Mouse (Mus musculus) forebrain, embryonic 15.5 days (tissue): ENCODE results near the gene Higd1a. TPM values are rescaled to one million over a fixed set of nuclear protein-coding genes. Genes with fewer than 3 reads are reported as not detected.

Source experiments
- ATAC-seq: fragments of 200-750 bp; cut with Nextera tagmentation; replicated peaks from 2 replicates; pipeline ENCODE4 v1.8.0; 2017; ENCODE audit warnings: mild to moderate bottlenecking, moderate TSS enrichment, moderate library complexity
- H3K27ac ChIP-seq: fragments of 300-500 bp; sonication (generic); replicated peaks from 2 replicates; pipeline ENCODE4 v1.5.1; 2015; ENCODE audit warnings: mild to moderate bottlenecking, inconsistent platforms
- H3K27me3 ChIP-seq: fragments of 300-500 bp; sonication (generic); 2 replicates; pipeline ENCODE4 v1.6.1; 2015; ENCODE audit warnings: inconsistent platforms
- H3K36me3 ChIP-seq: fragments of 300-500 bp; sonication (generic); 2 replicates; pipeline ENCODE4 v1.6.1; 2015; ENCODE audit warnings: mild to moderate bottlenecking, inconsistent platforms
- H3K4me1 ChIP-seq: fragments of 300-500 bp; sonication (generic); 2 replicates; pipeline ENCODE4 v1.6.1; 2015; ENCODE audit warnings: inconsistent platforms
- H3K4me2 ChIP-seq: fragments of 300-500 bp; sonication (generic); replicated peaks from 2 replicates; pipeline ENCODE4 v1.6.1; 2015; ENCODE audit warnings: mild to moderate bottlenecking, inconsistent platforms
- H3K4me3 ChIP-seq: fragments of 300-500 bp; sonication (generic); 2 replicates; pipeline ENCODE4 v1.5.1; 2015; ENCODE audit warnings: mild to moderate bottlenecking, inconsistent platforms
- H3K9ac ChIP-seq: fragments of 300-500 bp; sonication (generic); replicated peaks from 2 replicates; pipeline ENCODE4 v1.6.1; 2015; ENCODE audit warnings: mild to moderate bottlenecking, inconsistent platforms
- H3K9me3 ChIP-seq: fragments of 300-500 bp; sonication (generic); 2 replicates; pipeline ENCODE4 v1.6.1; 2016; ENCODE audit warnings: inconsistent platforms
- WGBS: fragments of 180-500 bp; shearing (Covaris S2); methylation state at CpG from one replicate; pipeline ENCODE4 v1.1.7; 2015; ENCODE audit warnings: mixed read lengths; 5-methylcytosine and 5-hydroxymethylcytosine counted together
- polyA plus RNA-seq: library from polyadenylated mRNA; unstranded; fragments of >200 nt; fragmentation: Nextera tagmentation; extraction: Ambion mirVana; gene quantifications from 2 replicates; pipeline ENCODE4 v1.2.1, GENCODE M21; 2015

The Higd1a gene
- polyA plus RNA-seq, 1 experiment from 2014 or later, result 124 TPM

DNA sequence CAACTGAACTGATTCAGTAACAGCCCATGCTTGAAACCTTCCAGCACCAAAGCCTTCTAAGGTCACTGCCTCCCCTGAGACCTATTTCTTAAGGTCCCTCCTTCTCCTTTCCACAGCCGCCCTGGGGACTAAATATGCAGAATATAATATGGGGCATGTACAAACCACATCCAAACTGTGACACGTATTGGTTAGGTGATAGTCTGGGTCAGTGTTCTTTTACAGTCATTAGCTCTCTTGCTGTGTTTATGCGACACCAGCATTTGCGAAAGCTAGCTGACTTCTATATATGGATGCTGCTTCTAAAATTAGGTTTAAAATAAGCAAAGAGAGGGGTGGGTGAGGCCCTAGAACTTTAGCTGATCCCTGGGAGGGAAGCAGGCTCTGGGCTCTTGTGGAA, 38.7 kb upstream of the Higd1a start:
- no peaks in the 10 kb centered on the region for H3K36me3 ChIP-seq
- no peak for ATAC-seq
- H3K27me3 ChIP-seq, result no peaks in the 10 kb centered on the region
- H3K4me3 ChIP-seq, result no peak overlapping the region
- no peaks in the 10 kb centered on the region for H3K9me3 ChIP-seq
- no peak overlapping the region for H3K9ac ChIP-seq
- H3K27ac ChIP-seq, result no peak overlapping the region
- no peaks in the 10 kb centered on the region for H3K4me1 ChIP-seq
- 92% methylated on average over 4 of the region's 4 CpGs for WGBS
- H3K4me2 ChIP-seq, result no peak overlapping the region

DNA sequence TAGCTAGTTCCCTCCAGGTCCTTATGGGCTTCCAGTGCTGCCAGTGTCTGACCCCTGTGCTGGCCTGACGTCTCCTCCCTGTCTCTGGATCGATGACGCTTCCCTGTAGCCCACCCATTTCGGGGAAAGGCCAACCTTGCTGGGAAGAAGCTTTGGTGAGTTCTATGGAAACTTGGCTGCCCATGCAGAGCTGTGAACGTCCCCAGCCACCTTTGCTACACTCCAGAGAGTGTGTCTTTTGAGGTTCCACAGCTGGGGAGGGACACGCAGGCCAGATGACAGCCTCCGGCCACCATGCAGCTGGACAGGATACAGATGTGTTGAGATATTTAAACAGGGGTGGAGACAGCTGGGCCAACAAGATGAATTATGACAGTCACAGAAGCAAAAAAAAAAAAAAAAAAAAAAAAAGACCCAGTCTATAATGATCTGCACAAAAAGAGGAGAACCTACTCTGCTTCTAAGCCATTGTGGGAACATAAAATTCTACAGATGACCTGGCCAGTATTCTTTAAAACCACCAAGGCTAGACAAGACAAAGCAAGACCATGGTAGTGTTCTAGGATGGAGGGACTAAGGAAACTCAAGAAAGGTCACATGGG, 37.3 kb upstream of the Higd1a start:
- Histone ChIP-seq H3K27me3 (no peaks in the 10 kb centered on the region), H3K36me3 (no peaks in the 10 kb centered on the region), H3K4me3 (no peak overlapping the region), H3K9ac (no peak overlapping the region), H3K9me3 (no peaks in the 10 kb centered on the region), H3K27ac (no peak overlapping the region), H3K4me2 (no peak overlapping the region), H3K4me1 (no peaks in the 10 kb centered on the region)
- ATAC-seq, result no peak
- WGBS, result 83% methylated on average over 7 of the region's 7 CpGs

GRCm38 (mm10) chr9:121894447-121894846, 36.3 kb upstream of the Higd1a start:
- no peak overlapping the region for H3K27ac ChIP-seq
- H3K4me1 ChIP-seq, result no peaks in the 10 kb centered on the region
- no peak overlapping the region for H3K4me3 ChIP-seq
- no peak for ATAC-seq
- no peak overlapping the region for H3K4me2 ChIP-seq
- no peaks in the 10 kb centered on the region for H3K9me3 ChIP-seq
- H3K36me3 ChIP-seq, result no peaks in the 10 kb centered on the region
- WGBS, result 85% methylated on average over 7 of the region's 7 CpGs
- H3K9ac ChIP-seq, result no peak overlapping the region
- no peaks in the 10 kb centered on the region for H3K27me3 ChIP-seq

DNA sequence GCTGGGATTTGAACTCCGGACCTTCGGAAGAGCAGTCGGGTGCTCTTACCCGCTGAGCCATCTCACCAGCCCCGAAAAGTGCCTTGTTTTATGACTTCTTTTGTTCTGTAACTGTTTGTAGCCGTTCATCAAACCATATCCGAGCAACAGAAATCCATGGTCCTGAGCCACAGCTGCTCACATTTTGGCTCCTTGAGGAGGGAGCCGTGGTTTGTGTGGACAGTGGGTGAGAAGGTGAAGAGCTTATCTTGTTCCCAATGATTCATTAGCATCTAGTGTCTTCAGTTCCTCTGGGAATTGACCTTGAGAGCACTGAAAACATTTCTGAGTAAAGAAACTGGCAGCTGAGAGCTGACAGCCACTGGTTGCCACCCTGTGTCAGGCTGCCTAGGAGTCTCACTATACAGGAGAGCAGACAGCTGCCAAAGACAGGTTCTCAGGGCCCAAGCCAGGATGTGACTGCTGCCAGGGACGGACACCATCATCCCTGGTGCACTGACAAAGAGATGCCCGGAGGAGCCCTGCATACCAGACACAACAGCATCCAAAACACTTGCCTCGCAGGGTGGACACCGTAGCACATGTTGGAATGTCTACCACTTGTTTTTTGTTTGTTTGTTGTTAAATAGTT, 34.0 kb upstream of the Higd1a start:
- H3K27ac ChIP-seq, result no peak overlapping the region
- H3K4me1 ChIP-seq, result no peaks in the 10 kb centered on the region
- ATAC-seq, result no peak
- 90% methylated on average over 12 of the region's 12 CpGs for WGBS
- H3K4me2 ChIP-seq, result no peak overlapping the region
- no peaks in the 10 kb centered on the region for H3K36me3 ChIP-seq
- H3K4me3 ChIP-seq, result no peak overlapping the region
- no peaks in the 10 kb centered on the region for H3K9me3 ChIP-seq
- H3K9ac ChIP-seq, result no peak overlapping the region
- no peaks in the 10 kb centered on the region for H3K27me3 ChIP-seq

- no peak for ATAC-seq
Measured at GRCm38 (mm10) chr9:121891301-121891700, 33.1 kb upstream of the Higd1a start.

DNA sequence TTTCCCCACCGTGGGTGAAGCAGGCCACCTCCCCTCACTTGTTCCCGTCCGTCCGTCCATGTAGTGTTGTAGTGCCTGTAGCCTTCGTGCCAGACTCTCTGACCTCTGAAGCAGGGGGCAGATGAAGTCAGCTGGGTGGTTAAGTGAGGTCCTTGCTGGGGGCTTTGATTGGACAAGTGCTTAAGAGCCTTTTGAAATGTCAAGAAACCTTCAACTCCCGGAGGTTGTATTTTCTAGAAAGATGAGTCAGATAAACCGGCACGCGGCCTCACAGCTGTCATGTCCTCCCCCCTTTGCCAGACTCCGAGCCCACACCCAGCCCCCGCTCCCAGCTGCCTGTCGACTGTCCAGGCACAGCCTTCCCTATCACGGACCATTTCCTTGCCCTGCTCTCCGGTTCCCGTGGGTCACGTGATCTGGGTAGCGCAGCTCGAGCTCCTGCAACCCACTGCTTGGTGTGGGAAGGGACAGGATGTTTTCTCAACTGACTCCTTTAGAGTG, 32.3 kb upstream of the Higd1a start:
- no peak overlapping the region for H3K4me2 ChIP-seq

More at GRCm38 (mm10) chr9:121891301-121891700, 33.1 kb upstream of the Higd1a start:
- Histone ChIP-seq H3K4me1 (no peaks in the 10 kb centered on the region), H3K4me3 (no peak overlapping the region), H3K4me2 (no peak overlapping the region), H3K9me3 (no peaks in the 10 kb centered on the region), H3K36me3 (no peaks in the 10 kb centered on the region), H3K27me3 (no peaks in the 10 kb centered on the region), H3K9ac (no peak overlapping the region), H3K27ac (no peak overlapping the region)
- WGBS, result 86% methylated on average over 9 of the region's 9 CpGs

GRCm38 (mm10) chr9:121889927-121890440, 31.8 kb upstream of the Higd1a start:
- no peaks in the 10 kb centered on the region for H3K36me3 ChIP-seq
- no peak for ATAC-seq
- H3K4me1 ChIP-seq, result no peaks in the 10 kb centered on the region
- no peak overlapping the region for H3K4me2 ChIP-seq
- no peak overlapping the region for H3K9ac ChIP-seq
- no peaks in the 10 kb centered on the region for H3K27me3 ChIP-seq
- H3K9me3 ChIP-seq, result no peaks in the 10 kb centered on the region
- H3K4me3 ChIP-seq, result no peak overlapping the region
- H3K27ac ChIP-seq, result no peak overlapping the region
- 76% methylated on average over 4 of the region's 4 CpGs for WGBS

More for the DNA sequence above, 32.3 kb upstream of the Higd1a start:
- ATAC-seq, result no peak
- Histone ChIP-seq H3K27ac (no peak overlapping the region), H3K4me3 (no peak overlapping the region), H3K4me1 (no peaks in the 10 kb centered on the region), H3K27me3 (no peaks in the 10 kb centered on the region), H3K36me3 (no peaks in the 10 kb centered on the region), H3K9ac (no peak overlapping the region), H3K9me3 (no peaks in the 10 kb centered on the region)
- WGBS, result 60% methylated on average over 18 of the region's 18 CpGs

- Histone ChIP-seq H3K9me3 (no peaks in the 10 kb centered on the region), H3K9ac (no peak overlapping the region), H3K4me3 (no peak overlapping the region), H3K4me2 (no peak overlapping the region), H3K36me3 (no peaks in the 10 kb centered on the region), H3K27me3 (no peaks in the 10 kb centered on the region), H3K4me1 (no peaks in the 10 kb centered on the region), H3K27ac (no peak overlapping the region)
- no peak for ATAC-seq
- WGBS, result 74% methylated on average over 7 of the region's 7 CpGs
Measured at GRCm38 (mm10) chr9:121882015-121882457, 23.9 kb upstream of the Higd1a start.

DNA sequence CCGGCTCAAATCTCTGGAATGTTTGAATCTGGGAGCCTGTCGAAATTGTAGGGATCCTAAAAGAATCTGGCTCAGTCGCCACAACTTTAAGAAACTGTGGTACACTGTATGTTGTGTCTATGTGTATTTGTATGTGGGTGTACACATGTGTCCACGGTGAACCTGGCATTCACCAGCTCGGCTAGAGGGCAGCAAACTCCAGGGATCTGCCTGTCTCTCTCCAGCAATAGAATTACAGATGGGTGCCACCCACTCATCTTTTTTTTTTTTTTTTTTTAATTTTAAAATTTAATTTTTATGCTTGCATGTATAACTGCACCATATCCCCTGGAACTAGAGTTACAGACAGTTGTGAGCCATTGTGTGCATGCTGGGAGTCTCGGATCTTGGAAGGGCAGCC, 23.1 kb upstream of the Higd1a start:
- H3K27me3 ChIP-seq, result no peaks in the 10 kb centered on the region
- no peak overlapping the region for H3K4me3 ChIP-seq
- no peaks in the 10 kb centered on the region for H3K9me3 ChIP-seq
- WGBS, result 80% methylated on average over 6 of the region's 6 CpGs
- H3K9ac ChIP-seq, result no peak overlapping the region
- H3K27ac ChIP-seq, result no peak overlapping the region
- H3K36me3 ChIP-seq, result no peaks in the 10 kb centered on the region
- no peak overlapping the region for H3K4me2 ChIP-seq
- H3K4me1 ChIP-seq, result no peaks in the 10 kb centered on the region
- no peak for ATAC-seq

DNA sequence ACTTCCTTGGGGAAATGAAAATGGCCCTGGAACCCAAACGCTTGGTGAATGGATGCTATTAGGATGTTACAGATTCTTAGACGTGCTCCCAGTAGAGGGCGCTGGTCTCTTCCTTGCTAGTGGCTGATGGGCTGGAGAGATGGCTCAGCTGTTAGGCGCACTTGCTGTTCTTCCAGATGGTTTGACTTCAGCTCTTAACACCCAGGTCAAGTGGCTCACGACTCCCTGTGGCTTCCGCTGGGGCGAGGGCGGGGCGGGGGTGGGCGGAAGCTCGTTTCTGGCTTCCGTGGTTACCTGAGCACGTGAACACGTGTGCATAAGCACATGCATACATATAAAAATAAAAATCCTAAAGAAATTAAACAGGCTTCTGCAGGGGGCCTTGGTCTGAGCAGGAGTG, 22.7 kb upstream of the Higd1a start:
- no peak overlapping the region for H3K27ac ChIP-seq
- no peak overlapping the region for H3K4me2 ChIP-seq
- no peaks in the 10 kb centered on the region for H3K36me3 ChIP-seq
- H3K27me3 ChIP-seq, result no peaks in the 10 kb centered on the region
- no peaks in the 10 kb centered on the region for H3K9me3 ChIP-seq
- 19% methylated on average over 14 of the region's 14 CpGs for WGBS
- ATAC-seq, result no peak
- no peaks in the 10 kb centered on the region for H3K4me1 ChIP-seq
- H3K4me3 ChIP-seq, result no peak overlapping the region
- H3K9ac ChIP-seq, result no peak overlapping the region

GRCm38 (mm10) chr9:121877052-121877740, 19.0 kb upstream of the Higd1a start:
- WGBS, result 22% methylated on average over 3 of the region's 3 CpGs
- Histone ChIP-seq H3K27ac (no peak overlapping the region), H3K9ac (no peak overlapping the region), H3K27me3 (no peaks in the 10 kb centered on the region), H3K36me3 (no peaks in the 10 kb centered on the region), H3K9me3 (no peaks in the 10 kb centered on the region), H3K4me3 (no peak overlapping the region), H3K4me2 (no peak overlapping the region), H3K4me1 (no peaks in the 10 kb centered on the region)
- no peak for ATAC-seq

- Histone ChIP-seq H3K4me1 (peaks cover 3% of the 10 kb centered on the region; the same call in 1 of the 2 replicates), H3K4me2 (no peak overlapping the region), H3K27me3 (no peaks in the 10 kb centered on the region), H3K9ac (no peak overlapping the region), H3K36me3 (no peaks in the 10 kb centered on the region), H3K27ac (no peak overlapping the region), H3K4me3 (no peak overlapping the region), H3K9me3 (no peaks in the 10 kb centered on the region)
- ATAC-seq, result no peak
Measured at GRCm38 (mm10) chr9:121873578-121873977, 15.4 kb upstream of the Higd1a start.
